Mouse (Mus musculus): ENCODE measurements around the gene Ankdd1a.

Gene Ankdd1a

DNA sequence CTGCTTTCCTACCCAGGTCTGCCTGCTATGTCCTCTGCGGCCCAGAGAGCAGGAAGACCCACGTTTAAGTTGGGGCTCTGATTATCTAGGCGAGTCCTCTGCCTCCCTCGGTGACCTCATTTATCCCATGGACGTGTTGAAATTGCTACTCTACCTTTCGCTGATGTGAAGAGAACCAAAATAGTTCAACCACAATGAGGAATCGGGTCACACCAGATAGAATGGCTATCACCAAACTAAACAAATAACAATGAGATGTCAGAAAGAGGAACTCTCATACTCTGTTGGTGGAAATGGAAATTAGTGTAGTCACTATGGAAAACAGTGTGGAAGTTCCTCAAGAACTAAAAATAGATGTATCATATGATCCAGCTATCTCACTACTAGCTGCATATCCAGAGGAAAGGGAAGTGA, 22.1 kb upstream of the Ankdd1a start:
- DNase-seq (ENCODE audit: low spot score), result no peak

- no peak for DNase-seq (ENCODE audit: low spot score)
Observed at GRCm38 (mm10) chr9:65541126-65542068, 21.4 kb upstream of the Ankdd1a start.

DNA sequence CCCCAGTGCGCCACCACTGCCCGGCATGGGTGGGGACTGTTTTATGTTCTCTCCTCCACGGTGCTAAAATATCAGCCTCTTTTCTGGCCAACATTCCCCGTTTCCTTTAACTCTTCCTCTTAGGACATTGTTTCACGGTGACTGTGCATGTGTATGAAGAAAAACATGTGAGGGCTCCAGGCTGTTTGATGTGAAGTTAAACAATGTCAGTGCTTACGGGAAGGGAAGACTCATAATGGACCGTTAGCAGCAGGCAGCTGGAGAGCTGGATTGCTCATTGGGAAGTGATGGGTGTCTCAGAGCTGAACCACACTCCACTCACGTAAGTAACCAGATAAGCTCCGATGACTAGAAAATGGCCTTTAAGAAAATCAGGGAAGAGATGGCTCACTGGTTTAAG, 19.7 kb upstream of the Ankdd1a start:
- no peak for DNase-seq (ENCODE audit: low spot score)

DNA sequence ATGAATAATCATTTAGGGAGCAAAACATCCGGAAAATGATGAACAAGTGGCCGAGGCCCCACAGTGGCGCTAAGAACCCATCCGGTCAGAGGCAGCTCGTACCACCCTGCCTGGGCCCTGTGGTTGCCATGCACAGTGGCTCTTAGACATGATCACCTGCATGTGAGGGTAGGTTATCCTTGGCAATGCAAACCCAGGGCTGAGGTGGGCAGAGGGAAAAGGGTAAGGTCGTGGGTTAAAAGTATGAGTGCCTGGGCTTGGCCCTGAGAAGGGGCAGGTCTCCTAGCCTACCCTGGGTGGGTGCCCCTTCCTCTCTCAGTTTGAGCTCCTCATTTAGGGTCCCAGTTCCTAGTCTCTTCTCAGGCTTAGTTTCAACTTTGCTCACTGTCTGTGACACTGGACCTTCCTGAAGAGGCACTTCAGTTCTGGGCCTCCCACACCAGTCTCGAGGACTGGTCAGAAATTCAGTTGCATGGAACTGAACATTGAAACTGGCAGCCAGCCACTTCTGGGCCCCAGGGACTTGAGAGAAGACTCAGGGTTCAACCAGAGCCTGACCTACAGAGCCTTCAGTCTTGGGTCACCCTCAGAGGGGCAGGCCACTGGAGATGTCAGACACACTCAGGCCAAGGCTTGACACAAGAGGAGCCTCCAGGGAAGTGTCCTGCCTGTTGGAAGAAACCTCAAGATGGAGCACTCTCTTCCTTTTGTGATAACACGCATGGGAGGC, 18.1 kb upstream of the Ankdd1a start:
- DNase-seq (ENCODE audit: low spot score), result no peak

- no peak for DNase-seq (ENCODE audit: low spot score)
Observed at GRCm38 (mm10) chr9:65536491-65536890, 16.5 kb upstream of the Ankdd1a start.

GRCm38 (mm10) chr9:65535789-65536469, 15.9 kb upstream of the Ankdd1a start:
- DNase-seq (ENCODE audit: low spot score), result no peak

GRCm38 (mm10) chr9:65535191-65535722, 15.3 kb upstream of the Ankdd1a start:
- no peak for DNase-seq (ENCODE audit: low spot score)

DNA sequence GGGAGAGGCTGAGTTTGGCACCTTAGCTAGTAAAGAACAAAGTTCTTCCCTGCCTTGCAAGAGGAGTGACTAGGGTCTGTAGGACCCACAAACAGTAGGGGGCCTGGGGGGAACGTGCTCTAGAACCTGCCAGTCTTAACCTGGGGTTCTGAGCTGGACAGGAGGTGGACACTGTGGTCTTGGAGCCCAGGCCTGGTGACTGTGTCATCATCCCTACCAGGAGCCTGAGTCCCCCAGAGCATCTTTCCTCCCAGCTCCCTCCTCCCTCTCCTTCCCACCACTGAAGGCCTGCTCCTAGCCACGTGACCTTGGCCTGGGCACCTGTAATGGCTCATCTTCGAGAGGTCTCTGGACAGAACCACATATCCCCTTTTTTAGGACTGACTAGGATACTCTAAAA, 14.1 kb upstream of the Ankdd1a start:
- DNase-seq (ENCODE audit: low spot score), result no peak

DNA sequence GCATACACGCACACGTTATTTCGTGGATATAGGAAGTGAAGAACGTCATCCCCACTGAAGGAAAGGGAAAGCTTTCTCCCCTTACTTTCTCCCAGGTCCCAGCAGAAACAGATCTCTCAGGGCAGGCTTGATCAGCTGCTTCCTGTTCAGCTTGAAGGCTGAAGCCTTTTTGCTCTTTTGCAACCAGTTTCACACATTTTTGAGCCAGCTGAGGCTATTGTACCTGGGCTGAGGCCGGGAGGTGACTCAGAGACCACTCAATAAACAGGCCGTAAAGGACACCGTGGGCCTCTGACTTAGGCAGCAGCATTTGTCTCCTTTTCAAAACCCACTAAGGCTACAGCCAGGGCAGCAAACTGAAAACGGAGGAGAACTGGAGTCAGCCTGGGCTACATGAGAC, 13.0 kb upstream of the Ankdd1a start:
- DNase-seq (ENCODE audit: low spot score), result no peak

GRCm38 (mm10) chr9:65531283-65531682, 11.3 kb upstream of the Ankdd1a start:
- no peak for DNase-seq (ENCODE audit: low spot score)

- DNase-seq (ENCODE audit: low spot score), result no peak
Observed at GRCm38 (mm10) chr9:65529659-65530058, 9.7 kb upstream of the Ankdd1a start.

GRCm38 (mm10) chr9:65528417-65529038, 8.5 kb upstream of the Ankdd1a start:
- DNase-seq (ENCODE audit: low spot score), result no peak

GRCm38 (mm10) chr9:65525445-65526195, 5.6 kb upstream of the Ankdd1a start:
- no peak for DNase-seq (ENCODE audit: low spot score)

DNA sequence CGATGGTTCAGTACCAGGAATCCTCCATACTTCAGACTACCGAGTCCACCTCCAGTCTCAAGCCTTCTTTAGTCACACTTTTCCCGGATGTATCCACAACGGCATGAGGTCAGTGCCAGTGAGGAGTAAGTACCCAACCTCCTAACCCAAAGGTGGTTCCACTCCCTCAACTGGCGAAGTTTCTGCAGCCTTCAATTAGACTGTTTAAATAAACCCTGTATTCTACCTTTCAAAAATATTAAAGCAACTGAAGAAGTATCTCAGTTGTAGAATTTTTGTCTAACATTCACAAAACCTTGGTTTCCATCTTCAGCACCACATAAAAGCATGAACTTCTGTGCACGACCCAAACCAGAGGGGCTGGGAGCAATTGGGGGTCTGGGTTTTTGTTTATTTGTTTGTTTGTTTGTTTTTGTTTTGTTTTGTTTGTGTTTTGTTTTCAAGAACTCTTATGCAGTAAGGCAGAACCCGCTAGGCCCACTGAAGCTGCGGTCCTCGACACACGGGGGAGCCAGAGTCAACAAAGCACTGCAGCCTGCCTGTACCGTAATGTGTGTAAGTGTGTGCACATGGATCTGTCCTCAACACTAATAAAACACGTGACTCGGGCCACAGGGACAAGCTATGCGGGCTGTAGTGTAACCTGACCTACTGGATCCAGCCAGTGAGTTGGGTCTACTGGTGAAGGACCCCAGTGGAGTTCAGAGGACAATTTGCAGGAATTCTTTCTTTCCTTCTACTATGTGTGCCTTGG, 3.8 kb upstream of the Ankdd1a start:
- peak; percentile 89 for DNase-seq (ENCODE audit: low spot score)

DNA sequence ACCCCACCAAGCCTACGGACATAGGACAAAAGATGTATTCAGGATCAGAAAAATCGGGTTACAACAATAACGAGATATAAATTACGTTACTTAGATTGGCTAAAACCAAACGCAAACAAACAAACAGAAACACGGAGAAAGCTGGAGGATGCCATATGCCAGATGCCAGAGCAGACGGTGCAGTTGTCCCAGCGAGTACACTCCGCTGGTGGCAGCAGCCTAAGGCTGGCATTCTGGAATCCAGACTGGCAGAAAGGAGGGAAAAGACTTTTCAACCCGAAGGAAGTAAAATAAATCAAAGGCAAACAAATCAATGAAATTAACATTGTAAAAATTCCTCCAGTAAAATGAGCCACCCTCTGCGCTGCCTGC, 498 bp upstream of the Ankdd1a start:
- no peak for DNase-seq (ENCODE audit: low spot score)

- peak; percentile 68 for DNase-seq (ENCODE audit: low spot score)
Observed at GRCm38 (mm10) chr9:65514851-65515261, 5.1 kb downstream of the Ankdd1a start.

DNA sequence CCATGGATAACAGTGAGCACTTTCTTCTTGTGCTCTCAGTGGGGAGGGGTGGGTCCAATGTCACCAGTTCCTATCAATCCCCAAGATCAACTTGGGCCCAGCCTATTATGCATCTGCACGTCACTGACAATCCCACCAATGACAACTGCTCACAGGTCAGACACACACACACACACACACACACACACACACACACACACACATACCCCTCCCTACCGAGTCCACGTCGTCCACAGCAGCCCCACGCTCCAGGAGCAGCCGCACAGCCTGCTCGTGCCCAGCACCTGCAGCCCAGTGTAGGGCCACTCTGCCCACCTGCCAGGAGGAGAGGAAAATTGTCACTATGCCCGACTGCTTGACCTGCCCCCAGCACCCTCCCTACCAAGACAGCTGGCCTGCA, 5.6 kb downstream of the Ankdd1a start:
- peak; percentile 59 for DNase-seq (ENCODE audit: low spot score)

DNA sequence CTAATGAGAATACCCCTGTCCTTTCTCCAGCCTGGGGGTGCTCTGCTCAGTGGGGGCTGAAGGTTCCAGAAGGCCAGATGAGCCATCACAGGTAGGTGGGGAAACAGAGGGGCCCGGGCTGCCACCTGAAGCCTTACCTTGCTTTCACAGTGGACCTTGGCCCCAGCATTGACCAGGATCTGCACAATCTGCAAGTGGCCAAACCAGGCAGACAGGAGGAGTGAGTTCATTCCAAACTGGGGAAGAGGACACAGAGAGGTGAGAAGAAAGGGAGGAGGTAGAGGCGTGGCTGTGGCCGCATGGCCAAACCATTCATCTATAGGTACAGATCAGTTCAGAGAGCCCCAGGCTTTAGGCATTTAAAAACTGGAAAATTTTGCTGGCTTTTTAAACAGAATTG, 7.5 kb downstream of the Ankdd1a start:
- no peak for DNase-seq (ENCODE audit: low spot score)

- no peak for DNase-seq (ENCODE audit: low spot score)
Observed at GRCm38 (mm10) chr9:65508449-65508848, 11.5 kb downstream of the Ankdd1a start.

GRCm38 (mm10) chr9:65502721-65503505, 17.1 kb downstream of the Ankdd1a start:
- peak; percentile 41 for DNase-seq (ENCODE audit: low spot score)

Measured in retina, embryonic 14.5 days (tissue).